Mouse (Mus musculus): Measurements from ENCODE around the gene Pnpo. TPM values are rescaled to one million over a fixed set of nuclear protein-coding genes. Genes with fewer than 3 reads are reported as not detected.
A peak's percentile ranks its signal among the peaks of the same experiment; 100 is the strongest.

Pnpo gene
- polyA plus RNA-seq, 1 experiment from 2014 or later: 68.0 TPM

DNA sequence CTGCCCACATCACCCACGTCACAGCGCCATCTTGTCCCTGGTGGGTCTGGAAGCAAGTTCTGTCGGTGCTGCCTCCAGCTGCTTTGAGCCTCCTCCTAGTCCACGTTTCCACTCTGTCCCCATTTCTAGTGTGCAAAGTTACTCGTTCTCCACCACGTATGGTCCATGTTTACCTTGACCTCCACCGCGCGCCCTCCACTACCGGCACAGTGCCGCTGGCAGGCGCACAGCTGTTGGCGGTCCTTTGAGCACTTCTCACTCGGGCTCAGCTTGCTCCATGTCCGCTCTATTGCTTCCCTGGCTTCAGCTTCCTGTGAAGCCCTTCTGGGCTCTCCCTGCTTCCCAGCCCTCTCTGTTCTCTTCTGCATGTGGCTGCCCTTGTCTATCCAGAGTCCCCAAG is 37.7 kb upstream of the Pnpo start:
- Histone ChIP-seq H3K9ac (ENCODE audit: low read depth, low read length) (no peak overlapping the region), H3K4me3 (ENCODE audit: low read depth, low read length) (no peak overlapping the region), H3K9me3 (replicated peaks; ENCODE audit: control insufficient read depth, low read length) (no peaks in the 10 kb centered on the region), H3K27me3 (ENCODE audit: control insufficient read depth, insufficient read depth, low read length) (peaks cover 42% of the 10 kb centered on the region), H3K27ac (ENCODE audit: low read depth, low read length) (no peak overlapping the region), H3K36me3 (ENCODE audit: control insufficient read depth, insufficient read depth, low read length) (no peaks in the 10 kb centered on the region), H3K4me1 (ENCODE audit: control insufficient read depth, insufficient read depth, low read length) (peaks cover 8% of the 10 kb centered on the region), H3K4me2 (no peak overlapping the region)
- ATAC-seq (replicated peaks; ENCODE audit: insufficient number of reproducible peaks, low FRiP score, low TSS enrichment): no peak
- WGBS (ENCODE audit: insufficient replicate concordance): 64% methylated on average over 15 of the region's 15 CpGs

DNA sequence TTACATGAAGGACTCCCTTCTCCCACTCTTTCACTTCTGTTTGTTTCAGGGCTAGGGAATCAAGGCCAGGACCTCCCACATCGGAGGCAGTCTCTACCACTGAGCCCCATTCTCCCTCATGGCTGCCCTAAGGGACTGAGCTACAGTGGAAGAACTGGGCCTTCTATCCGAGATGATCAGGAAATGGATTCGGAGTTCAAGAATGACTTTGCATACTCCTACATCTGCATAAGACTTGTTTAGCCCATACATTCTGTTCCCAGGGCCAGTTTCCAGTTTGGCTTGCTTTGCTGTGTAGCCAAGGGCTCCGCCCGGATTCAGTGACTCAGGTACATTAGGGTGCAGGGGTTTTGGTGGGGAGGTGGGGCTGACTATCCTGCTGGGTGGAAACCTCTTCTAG is 36.2 kb upstream of the Pnpo start:
- WGBS (ENCODE audit: insufficient replicate concordance): 76% methylated on average over 5 of the region's 5 CpGs
- H3K36me3 ChIP-seq (ENCODE audit: control insufficient read depth, insufficient read depth, low read length): no peaks in the 10 kb centered on the region

DNA sequence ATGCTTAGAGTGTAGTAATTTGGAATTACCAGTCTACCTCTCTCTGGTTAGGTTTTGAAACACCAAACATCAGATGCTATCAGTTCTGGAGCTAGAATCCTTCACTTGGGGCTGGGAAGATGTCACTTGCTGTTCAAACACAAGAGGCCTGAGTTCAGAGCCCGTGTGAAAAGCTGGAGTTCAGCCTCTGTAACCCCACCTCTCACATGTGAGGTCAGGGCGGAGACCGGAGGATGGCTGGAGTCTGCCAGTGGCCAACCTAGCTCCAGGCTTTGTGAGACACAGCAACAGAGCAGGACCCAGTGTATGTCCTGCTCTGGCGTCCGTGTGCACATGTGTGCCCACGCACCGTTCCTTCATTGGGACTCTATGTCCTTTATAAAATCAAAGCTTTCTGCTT is 35.5 kb upstream of the Pnpo start:
- H3K4me2 ChIP-seq: no peak overlapping the region
- no peak overlapping the region for H3K9ac ChIP-seq (ENCODE audit: low read depth, low read length)
- H3K4me1 ChIP-seq (ENCODE audit: control insufficient read depth, insufficient read depth, low read length): peaks cover 17% of the 10 kb centered on the region
- H3K27ac ChIP-seq (ENCODE audit: low read depth, low read length): no peak overlapping the region
- peaks cover 21% of the 10 kb centered on the region for H3K27me3 ChIP-seq (ENCODE audit: control insufficient read depth, insufficient read depth, low read length)
- ATAC-seq (replicated peaks; ENCODE audit: insufficient number of reproducible peaks, low FRiP score, low TSS enrichment): no peak
- no peak overlapping the region for H3K4me3 ChIP-seq (ENCODE audit: low read depth, low read length)
- H3K36me3 ChIP-seq (ENCODE audit: control insufficient read depth, insufficient read depth, low read length): no peaks in the 10 kb centered on the region
- 80% methylated on average over 7 of the region's 7 CpGs for WGBS (ENCODE audit: insufficient replicate concordance)
- no peaks in the 10 kb centered on the region for H3K9me3 ChIP-seq (replicated peaks; ENCODE audit: control insufficient read depth, low read length)

More for the DNA sequence above, 36.2 kb upstream of the Pnpo start:
- Histone ChIP-seq H3K9ac (ENCODE audit: low read depth, low read length) (no peak overlapping the region), H3K27ac (ENCODE audit: low read depth, low read length) (no peak overlapping the region), H3K4me2 (no peak overlapping the region), H3K4me3 (ENCODE audit: low read depth, low read length) (no peak overlapping the region), H3K9me3 (replicated peaks; ENCODE audit: control insufficient read depth, low read length) (no peaks in the 10 kb centered on the region), H3K27me3 (ENCODE audit: control insufficient read depth, insufficient read depth, low read length) (peaks cover 28% of the 10 kb centered on the region), H3K4me1 (ENCODE audit: control insufficient read depth, insufficient read depth, low read length) (peaks cover 17% of the 10 kb centered on the region)
- ATAC-seq (replicated peaks; ENCODE audit: insufficient number of reproducible peaks, low FRiP score, low TSS enrichment): no peak

DNA sequence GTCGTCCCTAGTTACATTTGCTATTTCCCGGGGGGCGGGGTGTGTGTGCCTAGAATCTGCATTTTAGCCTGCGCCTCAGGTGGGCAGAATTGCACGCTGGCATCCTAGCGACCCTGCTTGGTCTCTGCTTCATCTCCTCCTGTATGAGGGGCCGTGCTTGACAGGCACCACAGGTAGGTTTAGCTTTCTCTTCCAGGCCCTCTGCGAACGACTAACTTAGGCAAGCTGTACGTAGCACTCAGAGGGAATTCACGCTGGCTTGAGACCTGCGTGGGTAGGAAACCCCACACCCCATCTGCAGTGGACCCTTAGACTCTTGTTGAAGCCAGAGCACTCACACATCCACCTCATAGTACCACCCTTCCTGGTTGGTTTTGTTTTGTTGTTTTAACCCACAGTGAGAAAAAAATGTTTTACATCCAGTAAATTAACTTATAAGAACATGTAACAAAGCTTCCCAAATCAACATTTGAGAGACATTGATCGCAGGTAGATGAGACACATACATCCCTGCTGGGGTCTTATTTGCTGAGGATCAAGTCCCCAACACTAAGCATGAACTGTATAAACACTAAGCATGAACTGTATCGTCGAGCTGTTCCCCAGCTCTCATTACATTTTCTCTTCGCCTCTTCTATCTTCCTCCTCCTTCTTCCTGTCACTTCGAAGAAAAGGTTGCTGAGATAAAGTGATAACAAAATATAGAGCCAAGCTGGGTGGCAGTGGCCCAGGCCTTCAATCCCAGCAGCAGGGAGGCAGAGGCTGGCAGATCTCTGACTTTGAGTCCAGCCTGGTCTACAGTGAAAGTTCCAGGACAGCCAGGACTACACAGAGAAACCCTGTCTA is 34.8 kb upstream of the Pnpo start:
- peak overlapping the region; percentile 61 for H3K4me3 ChIP-seq (ENCODE audit: low read depth, low read length)
- H3K27ac ChIP-seq (ENCODE audit: low read depth, low read length): peak overlapping the region; percentile 76
- H3K9ac ChIP-seq (ENCODE audit: low read depth, low read length): peak overlapping the region; percentile 80
- peaks cover 14% of the 10 kb centered on the region for H3K27me3 ChIP-seq (ENCODE audit: control insufficient read depth, insufficient read depth, low read length)
- 29% methylated on average over 17 of the region's 17 CpGs for WGBS (ENCODE audit: insufficient replicate concordance)
- H3K4me1 ChIP-seq (ENCODE audit: control insufficient read depth, insufficient read depth, low read length): peaks cover 17% of the 10 kb centered on the region
- no peaks in the 10 kb centered on the region for H3K36me3 ChIP-seq (ENCODE audit: control insufficient read depth, insufficient read depth, low read length)
- ATAC-seq (replicated peaks; ENCODE audit: insufficient number of reproducible peaks, low FRiP score, low TSS enrichment): no peak
- peak overlapping the region; percentile 78 for H3K4me2 ChIP-seq
- H3K9me3 ChIP-seq (replicated peaks; ENCODE audit: control insufficient read depth, low read length): no peaks in the 10 kb centered on the region

DNA sequence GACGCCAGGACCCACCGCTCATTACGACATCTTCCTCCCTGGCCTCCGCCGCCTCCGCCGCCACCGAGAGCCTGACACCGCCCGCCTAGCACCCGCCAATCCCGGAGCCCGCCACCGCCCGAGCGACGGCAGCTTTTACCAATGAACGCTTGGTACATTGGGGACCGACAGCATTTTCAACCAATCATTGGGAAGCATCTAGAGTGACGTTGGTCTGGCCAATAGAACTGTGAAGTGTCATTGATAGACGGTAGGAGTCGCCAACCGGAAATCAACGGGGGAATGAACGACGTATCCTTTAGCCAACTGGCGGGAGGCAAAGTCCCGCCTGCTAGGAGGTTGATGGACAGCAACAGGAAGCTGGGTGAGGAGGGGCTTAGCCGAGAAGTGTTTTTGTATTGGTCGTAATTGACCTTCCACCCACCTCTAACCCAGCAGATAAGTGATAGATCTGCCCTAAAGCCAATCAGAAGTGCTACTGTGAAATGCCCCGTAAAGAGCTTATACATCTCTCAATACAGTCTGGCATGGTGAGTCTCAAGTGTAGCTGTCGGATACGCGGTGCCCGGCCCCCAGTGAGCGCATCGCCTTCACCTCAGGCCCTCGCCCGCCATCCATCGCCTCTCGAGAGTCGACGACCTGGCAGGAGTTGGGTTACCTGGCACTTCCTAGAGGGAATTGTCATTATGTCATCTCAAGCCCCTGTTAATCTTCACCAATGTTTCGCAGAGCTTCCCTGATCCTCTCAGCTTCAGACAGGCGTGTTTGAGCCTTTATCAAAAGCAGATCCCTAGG is 34.0 kb upstream of the Pnpo start:
- H3K4me3 ChIP-seq (ENCODE audit: low read depth, low read length): peak overlapping the region; percentile 89
- H3K9me3 ChIP-seq (replicated peaks; ENCODE audit: control insufficient read depth, low read length): no peaks in the 10 kb centered on the region
- peak overlapping the region; percentile 97 for H3K9ac ChIP-seq (ENCODE audit: low read depth, low read length)
- peaks cover 17% of the 10 kb centered on the region for H3K4me1 ChIP-seq (ENCODE audit: control insufficient read depth, insufficient read depth, low read length)
- no peaks in the 10 kb centered on the region for H3K36me3 ChIP-seq (ENCODE audit: control insufficient read depth, insufficient read depth, low read length)
- WGBS (ENCODE audit: insufficient replicate concordance): under 1% methylated on average over 45 of the region's 45 CpGs
- ATAC-seq (replicated peaks; ENCODE audit: insufficient number of reproducible peaks, low FRiP score, low TSS enrichment): peak; percentile 96
- peaks cover 7% of the 10 kb centered on the region for H3K27me3 ChIP-seq (ENCODE audit: control insufficient read depth, insufficient read depth, low read length)
- H3K4me2 ChIP-seq: peak overlapping the region; percentile 89
- peak overlapping the region; percentile 94 for H3K27ac ChIP-seq (ENCODE audit: low read depth, low read length)

DNA sequence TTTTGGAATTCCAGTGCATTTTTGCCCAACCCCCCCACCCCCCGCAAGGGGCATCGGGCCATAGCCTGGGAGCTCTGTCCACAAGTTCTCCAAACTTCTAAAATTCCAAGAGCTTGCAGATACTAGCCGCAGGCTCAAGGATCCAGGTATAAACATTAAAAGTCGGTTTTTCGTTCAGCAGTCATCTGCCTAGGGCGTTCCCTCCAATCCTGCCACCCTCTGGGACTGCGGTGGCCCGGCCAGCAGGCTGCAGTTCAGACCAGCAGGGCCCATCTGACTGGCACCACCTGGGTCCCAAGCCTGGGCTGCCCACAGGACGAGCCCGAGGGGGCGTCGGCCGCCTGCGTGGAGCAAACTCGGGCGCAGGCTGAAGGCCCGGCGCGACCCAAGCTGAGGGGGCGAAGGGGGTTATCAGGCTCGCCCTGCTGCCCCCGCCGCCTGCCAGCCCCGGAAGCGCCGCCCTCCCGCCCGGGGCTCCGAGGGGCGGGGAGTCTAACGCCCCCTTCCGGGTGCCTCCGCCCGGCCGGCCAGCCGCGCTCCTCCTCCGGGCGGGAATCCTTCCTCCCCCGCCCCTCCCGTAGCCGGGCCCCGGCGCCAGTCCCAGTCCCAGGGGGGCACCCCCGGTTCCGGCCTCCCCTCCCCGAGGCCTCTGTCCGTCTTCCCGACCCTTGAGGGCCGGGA is 33.3 kb upstream of the Pnpo start:
- ATAC-seq (replicated peaks; ENCODE audit: insufficient number of reproducible peaks, low FRiP score, low TSS enrichment): peak; percentile 80
- H3K27ac ChIP-seq (ENCODE audit: low read depth, low read length): peak overlapping the region; percentile 94
- no peaks in the 10 kb centered on the region for H3K36me3 ChIP-seq (ENCODE audit: control insufficient read depth, insufficient read depth, low read length)
- peaks cover 5% of the 10 kb centered on the region; the same call in 1 of the 2 replicates for H3K27me3 ChIP-seq (ENCODE audit: control insufficient read depth, insufficient read depth, low read length)
- peak overlapping the region; percentile 89 for H3K4me3 ChIP-seq (ENCODE audit: low read depth, low read length)
- under 1% methylated on average over 41 of the region's 50 CpGs for WGBS (ENCODE audit: insufficient replicate concordance)
- H3K9me3 ChIP-seq (replicated peaks; ENCODE audit: control insufficient read depth, low read length): no peaks in the 10 kb centered on the region
- H3K4me2 ChIP-seq: peak overlapping the region; percentile 89
- peaks cover 21% of the 10 kb centered on the region for H3K4me1 ChIP-seq (ENCODE audit: control insufficient read depth, insufficient read depth, low read length)
- H3K9ac ChIP-seq (ENCODE audit: low read depth, low read length): peak overlapping the region; percentile 97

DNA sequence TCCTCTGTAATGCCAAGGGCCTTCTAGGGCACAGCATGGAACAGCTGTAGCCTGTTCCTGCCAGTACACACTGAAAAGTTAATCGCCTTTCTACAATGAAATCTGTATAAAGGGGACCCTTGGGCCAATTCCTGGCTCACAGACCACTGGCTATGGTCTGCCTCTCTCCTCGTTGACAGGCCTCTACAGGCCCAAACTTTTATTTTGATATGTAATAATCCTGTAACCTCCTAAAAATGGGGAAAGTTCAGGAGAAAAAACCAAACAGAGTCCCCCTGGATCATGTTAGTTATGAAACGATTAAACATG is 32.5 kb upstream of the Pnpo start:
- peaks cover 21% of the 10 kb centered on the region for H3K4me1 ChIP-seq (ENCODE audit: control insufficient read depth, insufficient read depth, low read length)
- H3K4me3 ChIP-seq (ENCODE audit: low read depth, low read length): peak overlapping the region; percentile 89
- peak overlapping the region; percentile 94 for H3K27ac ChIP-seq (ENCODE audit: low read depth, low read length)
- H3K9ac ChIP-seq (ENCODE audit: low read depth, low read length): peak overlapping the region; percentile 97
- H3K27me3 ChIP-seq (ENCODE audit: control insufficient read depth, insufficient read depth, low read length): peaks cover under 1% of the 10 kb centered on the region; the same call in 1 of the 2 replicates
- H3K4me2 ChIP-seq: peak overlapping the region; percentile 89
- WGBS (ENCODE audit: insufficient replicate concordance): 55% methylated on average over 3 of the region's 3 CpGs
- ATAC-seq (replicated peaks; ENCODE audit: insufficient number of reproducible peaks, low FRiP score, low TSS enrichment): no peak
- no peaks in the 10 kb centered on the region for H3K9me3 ChIP-seq (replicated peaks; ENCODE audit: control insufficient read depth, low read length)
- H3K36me3 ChIP-seq (ENCODE audit: control insufficient read depth, insufficient read depth, low read length): no peaks in the 10 kb centered on the region

DNA sequence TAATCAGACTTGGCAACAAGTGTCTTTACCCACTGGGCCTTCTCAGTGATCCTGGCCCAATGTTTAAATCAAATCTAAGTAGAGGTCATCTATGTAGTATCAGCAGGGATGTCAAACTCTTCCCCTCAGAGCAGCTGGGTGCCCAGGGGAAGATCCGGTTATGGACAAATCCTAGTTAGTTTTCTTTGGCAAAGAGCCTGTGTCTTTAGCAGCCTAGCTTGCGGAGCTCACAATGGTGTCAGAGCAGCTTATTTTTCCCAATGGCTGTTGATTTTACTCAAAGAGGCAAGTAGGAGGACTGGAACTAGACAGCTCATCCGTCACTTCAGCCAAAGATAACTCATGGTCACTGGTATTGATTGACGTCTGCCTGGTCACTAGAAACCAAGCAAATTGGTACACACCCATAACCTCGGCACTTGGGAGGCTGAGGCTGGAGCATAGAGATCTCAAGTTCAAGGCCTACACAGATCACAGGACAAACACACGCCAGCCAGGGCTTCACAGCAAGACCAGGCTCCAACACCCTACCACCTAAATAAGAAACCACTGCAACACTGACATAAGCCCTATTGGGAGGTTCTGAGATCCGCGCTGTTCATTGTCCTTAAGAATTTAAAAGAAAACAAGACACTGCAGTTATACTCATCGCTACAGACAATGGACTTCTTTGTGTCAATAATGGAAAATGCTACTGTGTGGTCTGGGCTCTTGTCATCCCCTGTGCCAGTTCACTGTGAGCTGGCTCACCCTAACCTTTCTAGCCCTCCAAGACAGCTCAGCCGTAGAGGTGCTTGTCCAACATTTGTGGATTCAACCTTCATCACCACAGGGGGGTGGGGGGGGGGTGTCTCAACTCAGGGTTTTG is 32.0 kb upstream of the Pnpo start:
- peak overlapping the region; percentile 89 for H3K4me3 ChIP-seq (ENCODE audit: low read depth, low read length)
- peak overlapping the region; percentile 97 for H3K9ac ChIP-seq (ENCODE audit: low read depth, low read length)
- H3K27ac ChIP-seq (ENCODE audit: low read depth, low read length): peak overlapping the region; percentile 94
- H3K27me3 ChIP-seq (ENCODE audit: control insufficient read depth, insufficient read depth, low read length): no peaks in the 10 kb centered on the region
- 59% methylated on average over 10 of the region's 10 CpGs for WGBS (ENCODE audit: insufficient replicate concordance)
- ATAC-seq (replicated peaks; ENCODE audit: insufficient number of reproducible peaks, low FRiP score, low TSS enrichment): no peak
- no peaks in the 10 kb centered on the region for H3K36me3 ChIP-seq (ENCODE audit: control insufficient read depth, insufficient read depth, low read length)
- peaks cover 21% of the 10 kb centered on the region for H3K4me1 ChIP-seq (ENCODE audit: control insufficient read depth, insufficient read depth, low read length)
- peak overlapping the region; percentile 89 for H3K4me2 ChIP-seq
- no peaks in the 10 kb centered on the region for H3K9me3 ChIP-seq (replicated peaks; ENCODE audit: control insufficient read depth, low read length)
